Mouse (Mus musculus) embryonic fibroblast, embryonic 13.5 days (primary cell): ENCODE data around the gene Ankrd65.

Experiments
- CTCF ChIP-seq: IDR thresholded peaks from 2 replicates; pipeline ENCODE4 v1.5.1; 2011; ENCODE audit warnings: mild to moderate bottlenecking, control low read depth, low read length, moderate library complexity, borderline replicate concordance; ENCODE audit not compliant: insufficient read depth
- POLR2A ChIP-seq: IDR thresholded peaks from 2 replicates; pipeline ENCODE4 v1.6.1; 2011; ENCODE audit warnings: low read depth, mild to moderate bottlenecking, control low read depth, low read length, moderate library complexity

DNA sequence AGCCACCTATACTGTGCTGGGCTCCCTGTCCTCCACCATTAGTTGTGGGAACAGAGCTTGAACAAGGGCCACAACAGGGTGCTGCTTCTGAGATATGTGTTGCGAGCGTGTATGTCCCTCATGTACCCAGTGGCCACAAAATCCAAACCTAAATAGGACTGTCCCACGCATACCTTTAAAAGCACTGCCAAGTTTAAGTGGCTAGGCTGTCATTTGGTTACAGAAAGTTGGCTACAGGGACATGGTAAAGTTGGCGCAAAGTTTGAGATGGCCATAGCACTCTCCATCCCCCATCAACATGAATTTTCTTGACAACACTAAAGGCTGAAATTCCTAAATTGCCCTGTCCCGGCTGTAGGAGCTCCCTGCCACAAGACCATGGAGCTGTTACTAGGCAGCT is 45.1 kb upstream of the Ankrd65 start:
- no peak for TF ChIP-seq CTCF
- no peak for TF ChIP-seq POLR2A
